ENCODE assay signal across 31 mouse cellular contexts in the genomic region with DNA sequence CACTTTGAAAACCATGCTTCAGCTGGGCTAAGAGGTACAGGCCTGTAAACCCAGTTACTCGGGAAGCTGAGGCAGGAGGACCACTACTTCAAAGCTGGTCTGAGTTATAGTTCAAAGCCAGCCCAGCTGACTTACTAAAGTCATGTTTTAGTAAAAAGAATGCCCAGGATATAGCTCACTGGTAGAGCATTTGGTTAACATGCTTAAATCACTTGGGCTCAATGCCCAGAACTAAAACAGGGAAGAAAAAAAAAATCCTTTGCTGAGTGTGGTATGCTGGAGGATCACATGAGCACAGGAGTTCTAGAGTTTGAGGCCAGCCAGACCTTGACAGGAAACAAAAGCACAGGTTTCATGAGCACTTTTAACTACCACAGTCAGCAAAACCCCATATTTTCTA. TPM values are rescaled to one million over a fixed set of nuclear protein-coding genes. Genes with fewer than 3 reads are reported as not detected.
A peak's percentile ranks its signal among the peaks of the same experiment; 100 is the strongest.
DNase-seq lines count a peak whose midpoint lies in the region; ATAC-seq and TF ChIP-seq lines count a peak whose summit lies in the region.
"Had no signal": no experiment of that assay in that cellular context is flagged by ENCODE, and none has a peak within 500 bp of the region (broad histone marks: within the 10 kb centered on the region; RNA-seq: fewer than 3 reads in every experiment).

No protein-coding gene starts in this region.

- H3K4me1 ChIP-seq in midbrain, embryonic 11.5 days (ENCODE audit: control insufficient read depth, insufficient read depth, low read length), result 0 out of 2 replicates have a peak, but pooled peaks cover 2% of the 10 kb centered on the region
- H3K4me1 ChIP-seq in midbrain, embryonic 14.5 days (ENCODE audit: control insufficient read depth, insufficient read depth, low read length), result peaks cover 21% of the 10 kb centered on the region

- H3K9ac ChIP-seq in midbrain, embryonic 11.5 days (ENCODE audit: low read length), result no peak overlapping the region
- H3K9ac ChIP-seq in midbrain, embryonic 14.5 days (replicated peaks; ENCODE audit: low read length), result no peak overlapping the region
- H3K9ac ChIP-seq: embryonic facial prominence, embryonic 13.5 days; forebrain, embryonic 12.5 days; forebrain, embryonic 15.5 days; heart, embryonic 13.5 days; hindbrain, embryonic 12.5 days; hindbrain, embryonic 15.5 days had no signal

- H3K27ac ChIP-seq in gastrocnemius, adult 2 months, result peak overlapping the region; percentile 64; the same call in 1 of the 2 replicates
- H3K27ac ChIP-seq in midbrain, embryonic 11.5 days (ENCODE audit: low read depth, low read length), result no peak overlapping the region
- H3K27ac ChIP-seq in midbrain, embryonic 14.5 days (replicated peaks; ENCODE audit: low read depth, low read length), result no peak overlapping the region
- H3K27ac ChIP-seq: embryonic facial prominence, embryonic 10.5 days; embryonic facial prominence, embryonic 13.5 days; forebrain, embryonic 12.5 days; forebrain, embryonic 15.5 days; heart, embryonic 10.5 days; heart, embryonic 13.5 days; hindbrain, embryonic 12.5 days; hindbrain, embryonic 15.5 days had no signal

- H3K4me2 ChIP-seq in midbrain, embryonic 11.5 days, result no peak overlapping the region
- no peak overlapping the region for H3K4me2 ChIP-seq in midbrain, embryonic 14.5 days (ENCODE audit: low read length)
- H3K4me2 ChIP-seq: embryonic facial prominence, embryonic 13.5 days; forebrain, embryonic 12.5 days; forebrain, embryonic 15.5 days; heart, embryonic 13.5 days; hindbrain, embryonic 12.5 days; hindbrain, embryonic 15.5 days had no signal

- 84% methylated on average over 1 of the region's 1 CpGs for WGBS in midbrain, embryonic 11.5 days
- WGBS in midbrain, embryonic 14.5 days, result 90% methylated on average over 1 of the region's 1 CpGs

- H3K9me3 ChIP-seq in midbrain, embryonic 11.5 days (ENCODE audit: control insufficient read depth, low read length), result no peaks in the 10 kb centered on the region
- no peaks in the 10 kb centered on the region for H3K9me3 ChIP-seq in midbrain, embryonic 14.5 days (ENCODE audit: control insufficient read depth, low read length)
- H3K9me3 ChIP-seq: embryonic facial prominence, embryonic 10.5 days; embryonic facial prominence, embryonic 13.5 days; forebrain, embryonic 12.5 days; forebrain, embryonic 15.5 days; G1E; heart, embryonic 10.5 days; heart, embryonic 13.5 days; hindbrain, embryonic 12.5 days; hindbrain, embryonic 15.5 days had no signal

- no peak overlapping the region for H3K4me3 ChIP-seq in gastrocnemius, adult 2 months
- H3K4me3 ChIP-seq in midbrain, embryonic 11.5 days (ENCODE audit: low read depth, low read length), result no peak overlapping the region
- no peak overlapping the region for H3K4me3 ChIP-seq in midbrain, embryonic 14.5 days (replicated peaks; ENCODE audit: low read depth, low read length)
- H3K4me3 ChIP-seq: embryonic facial prominence, embryonic 10.5 days; embryonic facial prominence, embryonic 13.5 days; erythroblast, embryonic 14.5 days; forebrain, embryonic 12.5 days; forebrain, embryonic 15.5 days; heart, embryonic 10.5 days; heart, embryonic 13.5 days; hindbrain, embryonic 12.5 days; hindbrain, embryonic 15.5 days had no signal

- no peaks in the 10 kb centered on the region for H3K27me3 ChIP-seq in midbrain, embryonic 11.5 days (ENCODE audit: control insufficient read depth, insufficient read depth, low read length)
- H3K27me3 ChIP-seq in midbrain, embryonic 14.5 days (ENCODE audit: control insufficient read depth, insufficient read depth, low read length), result no peaks in the 10 kb centered on the region
- H3K27me3 ChIP-seq: CH12.LX; embryonic facial prominence, embryonic 13.5 days; forebrain, embryonic 12.5 days; forebrain, embryonic 15.5 days; heart, embryonic 13.5 days; hindbrain, embryonic 12.5 days; hindbrain, embryonic 15.5 days; Patski had no signal

- intact Hi-C loops in gastrocnemius, adult 2 months (cut with DNase I), result no loop called here

- H3K36me3 ChIP-seq in midbrain, embryonic 11.5 days (ENCODE audit: control insufficient read depth, insufficient read depth, low read length), result peaks cover 25% of the 10 kb centered on the region
- H3K36me3 ChIP-seq in midbrain, embryonic 14.5 days (ENCODE audit: control insufficient read depth, insufficient read depth, low read length), result peaks cover 67% of the 10 kb centered on the region

- ATAC-seq in midbrain, embryonic 11.5 days (ENCODE audit: low FRiP score), result no peak
- ATAC-seq in midbrain, embryonic 14.5 days (ENCODE audit: low FRiP score, low TSS enrichment), result no peak
- ATAC-seq in monocyte, adult 5-6 weeks (replicated peaks; ENCODE audit: insufficient number of reproducible peaks, low FRiP score, low TSS enrichment, poor library complexity, severe bottlenecking), result no peak
- ATAC-seq: forebrain, embryonic 15.5 days; intestine, postnatal 0 days; Patski had no signal

- TF ChIP-seq CTCF in gastrocnemius, adult 2 months (IDR thresholded peaks at IDR 0.05), result no peak

- no peak for DNase-seq in gastrocnemius, adult 2 months
- DNase-seq in gastrocnemius, postnatal 4 days (ENCODE audit: low spot score in 2 of 2), result no peak
- peak; percentile 68 for DNase-seq in midbrain, embryonic 11.5 days (ENCODE audit: low spot score, missing footprints)
- no peak for DNase-seq in midbrain, embryonic 14.5 days
- DNase-seq in adipocyte (ENCODE audit: low spot score), result peak; percentile 47
- DNase-seq: adrenal gland, adult 8-10 months; adrenal gland, postnatal 25 days; B cell, adult 2 months; cerebellum, adult 11-12 months; cerebellum, adult 8-10 months; cerebellum, postnatal 10 days; cerebellum, postnatal 36 days; embryo, embryonic 11 days; gastrocnemius, postnatal 10 days; gastrocnemius, postnatal 36 days; heart, adult 11 months had no signal

RNA-seq across cellular contexts. Expression of gene Ndufs3, which starts 7.0 kb away (rescaled TPM):
- 100 to 1,000 TPM; 460 to 625 TPM for total RNA-seq in gastrocnemius, adult 2 months (2021)
- total RNA-seq in gastrocnemius, postnatal 4 days (2021), result 100 to 1,000 TPM; 329 to 331 TPM
- 200 and 204 TPM in 2 replicates for polyA plus RNA-seq in midbrain, embryonic 11.5 days (2014; fragmentation: Nextera tagmentation; extraction: Ambion mirVana)
- 212 and 214 TPM in 2 replicates for polyA plus RNA-seq in midbrain, embryonic 14.5 days (2014; fragmentation: Nextera tagmentation; extraction: Ambion mirVana)
- 58.5 to 72.9 TPM (median 61.1 TPM) in 3 replicates for total RNA-seq in monocyte, adult 5-6 weeks (2017)

RNA-seq across cellular contexts. Expression of gene Kbtbd4, which starts 7.1 kb away (rescaled TPM):
- total RNA-seq in gastrocnemius, adult 2 months (2021), result 10 to 100 TPM; 18.5 to 20.6 TPM
- total RNA-seq in gastrocnemius, postnatal 4 days (2021), result 10 to 100 TPM; 19.6 to 23.5 TPM
- polyA plus RNA-seq in midbrain, embryonic 11.5 days (2014; fragmentation: Nextera tagmentation; extraction: Ambion mirVana), result 45.3 and 48.8 TPM in 2 replicates
- polyA plus RNA-seq in midbrain, embryonic 14.5 days (2014; fragmentation: Nextera tagmentation; extraction: Ambion mirVana), result 48.6 and 55.2 TPM in 2 replicates
- total RNA-seq in monocyte, adult 5-6 weeks (2017), result 8.5 to 26.3 TPM (median 9.7 TPM) in 3 replicates

RNA-seq across cellular contexts. Expression of gene C1qtnf4, which starts 26.0 kb away (rescaled TPM):
- total RNA-seq in gastrocnemius, adult 2 months (2021), result 1 to 10 TPM; 4.3 to 6.1 TPM
- 10 to 100 TPM in 1 of 2 experiments, 1 to 10 TPM in 1; 7.5 to 10.1 TPM for total RNA-seq in gastrocnemius, postnatal 4 days (2021)
- polyA plus RNA-seq in midbrain, embryonic 11.5 days (2014; fragmentation: Nextera tagmentation; extraction: Ambion mirVana), result 12.3 and 13.1 TPM in 2 replicates
- 95.3 and 152 TPM in 2 replicates for polyA plus RNA-seq in midbrain, embryonic 14.5 days (2014; fragmentation: Nextera tagmentation; extraction: Ambion mirVana)
- not detected in 3 replicates for total RNA-seq in monocyte, adult 5-6 weeks (2017)
- total RNA-seq: CH12.LX; hematopoietic stem cell, adult 5-6 weeks had no signal
- polyA plus RNA-seq: G1E had no signal

RNA-seq across cellular contexts. Expression of gene Celf1, which starts 28.5 kb away (rescaled TPM):
- 10 to 100 TPM; 59.5 to 62.3 TPM for total RNA-seq in gastrocnemius, adult 2 months (2021)
- total RNA-seq in gastrocnemius, postnatal 4 days (2021), result 10 to 100 TPM; 70.6 to 88.9 TPM
- polyA plus RNA-seq in midbrain, embryonic 11.5 days (2014; fragmentation: Nextera tagmentation; extraction: Ambion mirVana), result 99.8 and 103 TPM in 2 replicates
- polyA plus RNA-seq in midbrain, embryonic 14.5 days (2014; fragmentation: Nextera tagmentation; extraction: Ambion mirVana), result 83.9 and 95.3 TPM in 2 replicates
- total RNA-seq in monocyte, adult 5-6 weeks (2017), result 22.3 to 60.8 TPM (median 27.6 TPM) in 3 replicates

Comparison
In these comparisons a context has a peak if more than half of its experiments do, and no peak if none do; other contexts are left out.
1. DNase-seq: peak in midbrain, embryonic 11.5 days (single experiment) and adipocyte (single experiment); none in gastrocnemius, adult 2 months (single experiment), gastrocnemius, postnatal 4 days (0 of 2) and midbrain, embryonic 14.5 days (single experiment).